Mouse (Mus musculus) heart, postnatal 36 days (tissue): ENCODE data around the gene 2310022A10Rik. TPM values are rescaled to one million over a fixed set of nuclear protein-coding genes. Genes with fewer than 3 reads are reported as not detected.

Experiments used
- DNase-seq, 2 experiments: peaks; one replicate each; pipeline ENCODE4 v3.0.0; 2021 to 2022
- intact Hi-C: fragments of 180-260 bp; cut with DNase I; formaldehyde crosslinking; loops from one replicate; pipeline ENCODE4 v1.15.1; 2025
- total RNA-seq, 2 experiments: library from RNA; stranded (reverse); gene quantifications; 2 replicates each; pipeline ENCODE4 v1.2.3; 2021

2310022A10Rik gene
- total RNA-seq, result 10 to 100 TPM; 67.6 to 69.0 TPM

DNA sequence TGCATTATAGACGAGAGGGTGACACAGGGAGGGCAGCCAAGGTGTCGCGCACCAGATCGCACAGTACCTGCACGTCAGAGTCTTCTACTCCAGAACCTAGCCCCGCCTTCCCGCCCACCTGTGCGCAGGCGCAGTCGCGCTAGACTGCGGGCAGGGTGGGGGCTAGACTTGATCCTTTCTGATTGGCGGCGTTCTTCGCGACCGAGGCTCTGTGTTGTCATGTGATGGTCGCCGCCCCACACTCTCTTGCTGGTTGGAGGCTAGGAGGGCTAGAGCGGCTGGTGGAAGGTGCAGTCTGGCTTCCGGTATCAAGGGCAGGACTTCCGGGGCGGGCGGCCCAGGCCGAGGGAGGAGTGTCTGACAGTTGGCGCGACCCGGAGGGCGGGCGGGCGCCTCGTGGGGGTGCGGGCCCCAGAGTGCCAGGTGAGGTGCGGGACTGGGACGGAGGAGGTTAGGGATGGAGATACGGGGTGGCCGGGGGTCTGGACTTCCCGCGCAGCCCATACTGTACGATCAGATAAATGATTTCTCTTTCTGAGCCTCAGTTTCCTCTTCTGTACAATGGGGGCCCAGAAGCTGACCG lies at the start of gene 2310022A10Rik, which contains the start of gene Pld3:
2310022A10Rik (plus strand) TSS at position 303 of the 583 bp plus-strand sequence.
Pld3 (minus strand) TSS at position 288 of the 583 bp plus-strand sequence.
- intact Hi-C loops, result no loop called here
- peak; percentile 90 to 92 for DNase-seq

DNA sequence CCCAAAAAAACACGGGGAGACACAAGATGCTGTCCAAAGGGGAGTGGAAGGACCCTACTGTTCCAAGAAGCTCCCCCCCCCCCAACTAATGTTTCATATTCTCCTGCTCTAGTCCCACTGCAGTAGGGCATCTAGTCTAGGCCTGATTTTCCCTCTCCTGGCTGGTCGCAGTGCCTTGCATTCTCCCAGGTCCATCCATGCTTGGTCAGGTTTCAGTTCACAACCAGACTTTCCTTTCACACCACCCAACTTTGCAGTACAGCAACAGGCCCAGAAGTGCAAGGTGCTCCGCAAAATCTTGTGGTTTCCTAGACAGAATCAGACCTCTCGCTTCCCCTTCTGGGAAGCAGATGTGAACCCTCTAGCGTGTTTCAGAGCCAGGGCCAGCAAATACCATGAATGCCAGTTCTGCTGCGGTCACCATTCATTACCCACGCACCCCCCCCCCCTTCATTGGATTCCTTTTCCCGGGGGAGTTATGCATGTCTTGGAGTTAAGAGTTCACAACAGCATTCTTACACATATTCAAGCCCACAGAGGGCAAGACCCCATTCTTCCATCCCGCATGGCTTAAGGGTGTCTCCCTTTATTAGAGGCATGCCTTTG lies 46.2 kb upstream of the 2310022A10Rik start:
- no peak for DNase-seq
- intact Hi-C loops, result loop anchor here (2.0 to 5.0 kb wide), 2 partner anchors 14 to 170 kb away; partner anchors contain the start of gene Ltbp4

DNA sequence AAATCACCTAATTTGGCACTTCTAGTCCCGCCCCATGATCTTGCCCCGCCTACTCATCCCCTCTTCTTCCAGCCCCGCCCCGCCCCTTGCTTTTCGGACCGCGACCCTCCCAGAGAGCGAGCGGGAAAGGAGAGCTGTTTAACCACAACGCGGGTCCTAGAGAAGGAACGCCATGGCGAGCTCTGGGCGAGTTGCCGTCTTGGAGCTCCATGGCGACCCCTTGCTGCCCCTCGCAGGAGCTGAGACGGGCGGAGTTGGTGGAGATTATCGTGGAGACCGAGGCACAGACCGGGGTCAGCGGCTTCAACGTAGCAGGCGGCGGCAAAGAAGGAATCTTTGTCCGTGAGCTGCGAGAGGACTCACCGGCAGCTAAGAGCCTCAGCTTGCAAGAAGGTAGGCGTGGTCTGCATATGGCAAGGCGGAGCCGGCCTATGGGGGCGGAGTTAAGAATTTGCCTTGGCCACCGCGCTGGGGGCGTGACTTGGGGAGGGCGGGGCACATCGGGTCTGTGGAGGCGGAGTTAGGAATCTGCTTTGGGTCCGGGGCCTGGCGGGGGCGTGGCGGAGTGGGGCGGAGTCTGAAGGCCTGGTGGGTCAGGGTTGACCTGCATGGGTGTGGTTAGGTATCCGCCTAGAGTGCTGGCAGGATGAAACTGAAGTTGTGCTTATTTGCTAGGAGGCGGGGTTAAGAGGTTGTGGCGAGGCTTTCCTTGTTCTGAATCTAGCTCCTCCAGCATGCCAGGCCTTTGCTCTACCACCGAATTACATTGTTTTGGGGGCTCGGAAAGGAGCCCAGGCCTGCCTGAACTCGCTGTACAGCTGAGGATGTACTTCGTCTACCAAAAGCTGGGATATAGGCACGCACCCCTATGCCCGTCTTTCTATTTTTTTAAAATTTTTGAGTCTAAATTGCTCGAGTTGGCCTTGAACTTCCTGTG lies 45.1 kb upstream of the 2310022A10Rik start:
- intact Hi-C loops, result loop anchor here (1.0 to 5.0 kb wide), 3 partner anchors 15 to 171 kb away; partner anchors contain the start of genes Blvrb, Ltbp4 and Sptbn4

DNA sequence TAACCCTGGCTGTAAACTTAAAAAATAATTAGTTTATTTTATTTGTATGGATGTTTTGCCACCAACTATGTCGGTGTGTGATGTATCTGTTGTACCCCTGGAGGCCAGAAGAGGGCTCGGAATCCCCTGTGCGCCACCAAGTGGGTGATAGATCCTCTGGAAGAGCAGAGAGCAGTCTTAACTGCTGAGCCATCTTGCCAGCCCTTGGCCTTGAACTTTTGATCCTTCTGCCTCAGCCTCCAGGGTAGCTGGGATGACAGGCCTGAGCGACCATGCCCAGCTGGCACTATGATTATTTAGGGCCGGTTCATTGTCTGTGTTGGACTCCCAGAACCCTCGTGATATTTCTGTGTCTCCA lies 44.4 kb upstream of the 2310022A10Rik start:
- intact Hi-C loops, result loop anchor here (1.0 to 5.0 kb wide), 2 partner anchors 61 to 171 kb away; partner anchors contain the start of genes Blvrb, Ltbp4 and Sptbn4
- peak; percentile 55 to 61 for DNase-seq

More for the DNA sequence above, 45.1 kb upstream of the 2310022A10Rik start:
- peak; percentile 98 for DNase-seq

DNA sequence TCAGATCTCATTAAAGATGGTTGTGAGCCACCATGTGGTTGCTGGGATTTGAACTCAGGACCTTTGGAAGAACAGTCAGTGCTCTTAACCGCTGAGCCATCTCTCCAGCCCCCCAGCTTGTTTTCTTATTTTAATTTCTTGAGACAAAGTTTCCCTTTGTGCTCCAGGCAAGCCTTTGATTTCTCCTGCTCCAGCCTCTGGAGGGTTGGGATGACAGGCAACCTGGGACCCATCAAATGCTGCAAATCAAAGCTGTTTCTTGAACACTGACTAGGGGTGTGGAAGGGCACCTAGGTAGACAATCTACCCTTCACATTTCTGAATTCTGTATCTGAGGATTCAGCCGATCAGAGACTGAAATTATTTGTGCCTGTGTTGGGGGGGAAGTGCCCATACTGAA lies 42.2 kb upstream of the 2310022A10Rik start:
- no peak for DNase-seq
- intact Hi-C loops, result no loop called here

DNA sequence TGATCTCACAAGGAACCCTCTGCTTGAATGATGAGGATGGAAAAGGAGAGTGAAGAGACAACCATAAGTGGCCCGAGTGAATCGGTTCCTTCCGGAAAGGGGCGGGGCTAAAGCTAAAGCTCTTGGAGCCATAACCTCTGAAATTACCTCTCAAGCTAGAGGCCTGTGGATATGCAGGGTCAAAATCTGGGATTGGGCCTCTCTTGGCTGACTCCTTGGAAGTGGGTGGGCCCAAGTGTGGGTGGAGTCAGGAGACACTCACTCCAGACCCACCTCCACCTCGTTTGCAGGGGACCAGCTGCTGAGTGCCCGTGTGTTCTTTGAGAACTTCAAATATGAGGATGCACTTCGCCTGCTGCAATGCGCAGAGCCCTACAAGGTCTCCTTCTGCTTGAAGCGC lies 38.1 kb upstream of the 2310022A10Rik start:
- no peak for DNase-seq
- intact Hi-C loops, result no loop called here

DNA sequence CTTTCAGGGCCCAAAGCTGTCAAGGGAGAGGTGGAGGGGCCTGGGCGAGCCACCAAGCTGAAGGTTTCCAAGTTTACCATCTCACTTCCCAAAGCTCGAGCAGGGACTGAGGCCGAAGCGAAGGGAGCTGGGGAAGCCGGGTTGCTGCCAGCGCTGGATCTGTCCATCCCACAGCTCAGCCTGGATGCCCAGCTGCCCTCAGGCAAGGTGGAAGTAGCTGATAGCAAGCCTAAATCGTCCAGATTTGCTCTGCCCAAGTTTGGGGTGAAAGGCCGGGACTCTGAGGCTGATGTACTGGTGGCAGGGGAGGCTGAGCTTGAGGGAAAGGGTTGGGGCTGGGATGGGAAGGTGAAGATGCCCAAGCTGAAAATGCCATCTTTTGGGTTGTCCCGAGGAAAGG lies 34.7 kb upstream of the 2310022A10Rik start:
- DNase-seq, result no peak
- intact Hi-C loops, result no loop called here

DNA sequence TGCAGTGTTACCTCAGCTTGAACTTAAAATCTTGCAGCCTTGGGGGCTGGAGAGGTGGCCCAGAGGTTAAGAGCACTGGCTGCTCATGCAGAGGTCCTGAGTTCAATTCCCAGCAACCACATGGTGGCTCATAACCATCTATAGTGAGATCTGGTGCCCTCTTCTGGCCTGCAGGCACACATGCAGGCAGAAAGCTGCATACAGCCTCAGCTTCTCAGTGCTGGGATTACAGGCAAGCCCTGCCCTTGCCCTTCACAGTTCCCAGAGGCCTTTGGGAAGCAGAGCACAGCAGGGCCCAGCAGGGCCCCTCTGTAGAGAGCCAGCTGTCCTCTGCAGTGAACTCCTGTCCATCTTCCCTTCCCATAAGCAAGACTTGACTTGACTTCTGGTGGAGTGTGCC lies 32.9 kb upstream of the 2310022A10Rik start:
- intact Hi-C loops, result no loop called here
- no peak for DNase-seq

DNA sequence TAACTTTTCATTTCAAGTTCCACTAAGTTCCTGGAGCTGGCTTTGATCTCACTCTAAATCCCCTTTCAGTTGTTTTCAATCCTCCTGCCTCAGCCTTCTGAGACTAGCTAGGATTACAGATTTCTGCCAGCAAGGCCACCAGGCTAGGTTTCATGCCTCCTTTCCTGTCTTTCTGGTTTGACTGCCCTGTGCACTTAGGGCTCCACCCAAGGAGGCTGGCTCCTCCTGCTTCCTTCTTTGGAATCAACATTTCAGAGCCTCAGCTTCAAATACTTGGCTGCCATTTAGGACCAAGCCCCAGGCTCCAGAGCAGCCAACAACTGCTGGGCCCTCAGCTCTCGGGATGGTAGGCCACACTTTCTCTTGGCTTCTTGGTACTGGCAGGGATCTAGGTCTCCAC lies 32.4 kb upstream of the 2310022A10Rik start:
- DNase-seq, result no peak
- intact Hi-C loops, result no loop called here

DNA sequence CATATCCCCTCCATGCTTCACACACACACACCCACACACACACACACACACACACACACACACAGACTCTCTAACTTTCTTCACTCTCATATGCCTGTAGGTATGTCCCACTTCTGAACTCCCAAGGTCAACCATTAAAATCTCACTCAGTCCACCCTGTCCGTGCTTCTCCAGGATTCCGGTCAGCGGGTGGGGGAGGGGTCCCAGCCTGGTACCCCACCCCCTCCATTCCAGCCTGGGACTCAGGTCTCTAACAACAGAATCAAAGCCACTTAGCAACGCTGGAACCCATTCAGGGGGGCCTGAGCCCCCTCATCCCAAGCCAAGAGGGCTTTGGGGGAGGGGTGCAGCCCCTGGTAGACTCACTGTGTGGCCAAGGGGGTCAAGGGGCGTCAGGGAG lies 30.1 kb upstream of the 2310022A10Rik start, which contains the start of gene Hipk4:
Hipk4 (plus strand) TSS at position 301 of the 400 bp plus-strand sequence.
- intact Hi-C loops, result no loop called here
- DNase-seq, result no peak

DNA sequence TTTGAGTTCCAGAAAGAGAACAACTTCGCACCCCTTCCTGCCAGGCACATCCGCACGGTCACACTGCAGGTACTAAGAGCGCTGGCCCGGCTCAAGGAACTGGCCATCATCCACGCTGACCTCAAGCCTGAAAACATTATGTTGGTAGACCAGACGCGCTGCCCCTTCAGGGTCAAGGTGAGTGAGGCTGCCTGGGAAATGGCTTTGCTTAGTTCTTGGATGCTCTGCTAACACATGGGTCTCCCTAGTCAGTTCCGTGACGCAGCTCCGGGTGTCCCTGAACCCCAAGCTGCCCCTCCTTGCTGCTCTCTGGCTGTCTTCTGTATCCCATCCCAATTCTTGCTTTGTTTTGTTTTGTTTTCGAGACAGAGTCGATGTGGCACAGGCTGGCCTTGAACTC lies 29.2 kb upstream of the 2310022A10Rik start:
- intact Hi-C loops, result no loop called here
- no peak for DNase-seq

DNA sequence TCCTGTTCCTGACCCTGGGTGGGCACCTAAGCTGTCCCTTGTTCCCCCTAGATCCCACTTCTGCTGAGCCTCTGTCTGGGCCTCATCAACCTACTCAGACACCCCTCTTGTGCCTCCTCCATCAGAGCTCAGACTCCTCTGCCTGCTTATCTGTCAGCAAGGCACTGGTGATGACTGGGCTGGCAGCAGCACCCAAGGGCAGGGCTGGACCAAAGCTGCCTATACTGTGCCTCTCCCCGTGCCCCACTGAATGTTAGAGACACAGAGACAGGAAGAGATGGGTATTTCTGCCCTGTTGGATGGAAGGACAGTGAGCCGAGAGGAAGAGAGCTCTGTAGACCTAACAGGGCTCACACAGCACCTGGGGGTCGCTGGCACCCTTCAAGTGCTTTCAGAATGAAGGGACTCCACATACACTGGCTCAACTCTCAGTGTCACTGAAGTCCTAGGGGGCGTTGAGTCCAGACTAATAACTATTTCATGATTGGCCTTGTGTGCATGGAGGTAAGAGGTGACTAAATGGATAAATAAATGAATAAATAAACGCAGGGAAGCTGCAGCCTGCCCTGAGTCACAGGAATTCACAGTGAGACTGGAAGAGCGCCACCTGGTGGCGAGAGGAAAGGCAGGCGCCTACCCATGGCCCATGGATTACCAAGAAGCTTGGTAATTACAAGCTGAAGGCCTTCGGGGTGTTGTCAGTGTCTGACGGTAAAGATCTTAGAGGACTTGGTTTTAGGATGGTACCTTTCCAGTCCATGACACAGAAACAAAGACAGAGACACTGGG lies 26.8 kb upstream of the 2310022A10Rik start:
- DNase-seq, result peak; percentile 77 to 78
- intact Hi-C loops, result loop anchor here (1.0 to 2.0 kb wide), 3 partner anchors 51 to 190 kb away; no protein-coding TSS in a partner anchor

DNA sequence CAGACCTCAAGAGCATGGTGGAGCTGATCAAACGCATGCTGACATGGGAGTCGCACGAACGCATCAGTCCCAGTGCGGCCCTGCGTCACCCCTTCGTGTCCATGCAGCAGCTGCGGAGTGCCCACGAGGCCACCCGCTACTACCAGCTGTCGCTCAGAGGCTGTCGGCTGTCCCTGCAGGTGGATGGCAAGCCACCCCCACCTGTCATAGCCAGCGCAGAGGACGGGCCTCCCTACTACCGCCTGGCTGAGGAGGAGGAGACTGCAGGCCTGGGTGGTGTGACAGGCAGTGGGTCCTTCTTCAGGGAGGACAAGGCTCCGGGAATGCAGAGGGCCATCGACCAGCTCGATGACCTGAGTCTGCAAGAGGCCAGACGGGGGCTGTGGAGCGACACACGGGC lies 24.0 kb upstream of the 2310022A10Rik start:
- no peak for DNase-seq
- intact Hi-C loops, result no loop called here

DNA sequence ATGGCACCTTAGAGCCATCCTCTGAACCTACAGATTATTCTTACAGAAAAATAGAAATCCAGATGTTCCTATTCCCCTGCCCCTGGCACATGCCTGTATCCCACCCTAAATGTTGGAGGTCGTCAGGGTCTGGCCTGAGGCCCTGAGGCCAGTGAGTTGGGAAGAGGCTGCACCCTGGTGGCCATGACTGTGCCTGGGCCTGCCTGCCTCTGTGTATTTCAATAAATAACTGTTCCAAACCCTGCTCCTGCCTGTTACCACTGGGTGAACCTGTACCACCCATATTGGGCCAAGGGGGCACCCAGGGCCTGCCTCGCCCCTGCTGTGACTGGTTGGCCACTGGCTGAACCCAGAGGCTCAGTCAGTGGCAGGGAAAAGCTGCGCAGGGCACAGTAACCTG lies 22.1 kb upstream of the 2310022A10Rik start:
- DNase-seq, result no peak
- intact Hi-C loops, result no loop called here

DNA sequence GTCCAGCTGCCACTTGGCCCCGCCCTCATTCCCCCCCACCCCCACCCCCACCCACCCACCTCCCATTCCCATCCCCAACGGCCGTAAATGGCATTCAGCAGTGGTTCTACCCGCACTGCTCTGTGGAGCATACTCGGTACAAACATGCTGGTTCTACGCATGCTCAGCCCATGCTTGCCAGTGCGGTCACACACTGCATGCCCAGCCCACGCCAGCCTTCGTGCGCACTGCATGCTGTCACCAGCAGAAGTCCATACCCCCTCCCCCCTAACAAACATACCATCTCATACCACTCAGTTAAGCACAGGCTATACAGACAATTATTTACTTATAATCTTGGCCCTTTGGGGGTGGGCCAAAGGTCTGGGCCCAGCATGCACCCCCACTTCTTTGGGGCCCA lies 21.3 kb upstream of the 2310022A10Rik start:
- no peak for DNase-seq
- intact Hi-C loops, result no loop called here

DNA sequence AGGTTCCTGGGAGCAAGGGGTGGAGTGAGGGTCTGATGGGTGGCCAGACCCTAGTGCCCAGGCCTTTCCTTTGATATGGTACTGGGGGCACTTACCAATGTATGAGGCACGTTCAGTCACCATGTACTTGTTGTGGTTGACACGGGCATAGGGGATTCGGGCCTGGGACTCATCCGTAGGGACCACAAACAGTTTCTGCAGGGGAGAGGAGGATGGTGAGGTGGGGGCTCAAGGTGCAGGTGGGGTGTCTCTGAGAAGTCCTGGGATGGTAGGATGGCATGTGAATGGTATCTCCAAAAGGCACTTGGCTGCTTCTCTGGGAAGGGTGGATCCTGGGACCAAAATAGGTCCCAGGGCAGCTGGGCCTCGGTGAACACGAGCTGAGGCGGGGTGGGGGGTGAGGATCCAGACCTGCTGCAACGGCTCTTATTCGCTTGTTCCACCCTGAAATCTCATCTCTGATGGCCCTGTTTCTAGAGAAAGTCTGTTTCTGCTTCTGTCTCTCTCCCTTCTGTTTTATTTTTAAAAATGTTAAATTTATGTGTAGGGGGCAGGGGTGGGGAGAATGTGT lies 20.5 kb upstream of the 2310022A10Rik start:
- no peak for DNase-seq
- intact Hi-C loops, result no loop called here

DNA sequence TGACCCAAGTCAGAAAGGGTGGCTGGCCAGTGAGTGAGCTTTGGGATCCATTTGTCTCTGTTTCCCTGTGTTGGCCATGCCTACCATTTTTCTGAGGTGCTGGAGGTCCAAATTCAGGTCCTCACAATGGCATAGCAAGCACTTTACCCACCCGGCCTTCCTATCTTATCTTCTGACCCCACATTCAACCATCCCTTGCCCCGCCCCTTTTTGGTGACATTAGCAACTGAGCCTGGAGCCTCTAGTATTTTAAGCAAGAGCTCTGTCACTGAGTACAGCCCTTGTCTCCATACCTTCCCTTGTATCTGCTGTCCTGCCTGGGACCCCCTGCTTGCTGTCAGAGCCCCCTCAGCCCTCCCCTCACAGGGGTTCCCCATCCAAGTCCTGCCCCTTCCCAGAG lies 17.6 kb upstream of the 2310022A10Rik start:
- DNase-seq, result no peak
- intact Hi-C loops, result no loop called here

DNA sequence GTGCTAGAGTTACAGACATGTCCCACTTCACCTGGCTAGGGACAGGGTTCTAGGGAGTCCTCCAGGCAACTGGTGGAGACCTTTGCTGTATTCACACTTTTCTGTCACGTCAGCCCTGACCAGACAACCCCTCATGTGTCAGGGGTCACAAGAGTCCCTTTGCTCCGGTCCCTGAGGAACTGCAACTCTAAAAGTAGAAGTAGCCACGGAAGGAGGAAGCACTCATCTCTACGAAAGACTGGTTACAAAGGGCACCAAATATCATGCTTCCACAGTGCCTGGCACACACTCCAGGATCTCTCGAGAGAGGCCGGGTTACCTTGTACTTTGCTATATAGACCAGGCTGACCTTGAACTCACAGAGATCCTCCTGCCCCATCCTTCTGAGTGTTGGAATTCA lies 16.4 kb upstream of the 2310022A10Rik start:
- DNase-seq, result no peak
- intact Hi-C loops, result no loop called here

DNA sequence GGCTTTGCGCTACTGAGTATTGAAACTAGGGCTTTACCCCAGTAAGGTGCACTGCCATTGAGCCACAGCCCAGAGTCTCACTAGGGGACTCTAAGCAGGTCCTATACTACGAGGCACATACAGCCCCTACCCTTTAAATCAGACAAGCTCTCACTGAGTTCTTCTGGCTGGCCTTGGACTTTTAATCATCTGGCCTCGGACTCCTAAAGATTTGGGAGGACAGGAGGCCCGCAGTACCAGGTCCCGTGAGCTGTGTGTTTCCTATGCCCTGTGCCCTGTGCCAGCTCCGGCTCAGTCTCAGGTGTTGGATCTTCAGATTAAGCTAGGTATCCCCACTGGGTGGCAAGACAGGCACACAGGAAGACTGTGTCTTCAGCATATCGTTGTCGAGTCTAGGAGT lies 15.0 kb upstream of the 2310022A10Rik start:
- DNase-seq, result no peak
- intact Hi-C loops, result no loop called here

DNA sequence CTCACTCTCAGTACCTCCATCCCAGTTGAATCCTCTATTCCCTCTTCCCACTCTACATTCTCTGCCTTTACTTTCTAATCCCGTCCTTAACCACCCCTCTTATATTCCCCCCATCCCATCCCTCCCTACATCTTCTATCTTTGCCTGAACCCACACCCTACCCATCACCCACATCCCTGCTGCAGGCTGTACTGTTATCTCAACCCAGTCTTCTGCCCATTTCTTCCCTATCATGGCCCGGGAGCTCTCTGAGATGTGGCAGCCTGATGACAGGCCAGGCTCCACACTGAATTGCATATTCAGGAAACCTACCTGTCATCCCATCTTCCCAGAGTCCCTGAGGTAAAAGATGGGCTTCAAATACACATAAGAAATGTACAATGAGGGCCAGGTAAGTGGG lies 14.2 kb upstream of the 2310022A10Rik start:
- intact Hi-C loops, result no loop called here
- DNase-seq, result no peak
